Mouse (Mus musculus) stomach, postnatal 0 days (tissue): ENCODE measurements around the gene Foxp1.

ENCODE experiments used
- CTCF ChIP-seq: IDR thresholded peaks from 2 replicates; pipeline ENCODE4 v1.5.1; 2016; ENCODE audit warnings: antibody characterized with exemption, low read depth, mild to moderate bottlenecking, moderate library complexity
- EP300 ChIP-seq: optimal IDR thresholded peaks from 2 replicates; pipeline ENCODE3; 2016; ENCODE audit warnings: antibody characterized with exemption

DNA sequence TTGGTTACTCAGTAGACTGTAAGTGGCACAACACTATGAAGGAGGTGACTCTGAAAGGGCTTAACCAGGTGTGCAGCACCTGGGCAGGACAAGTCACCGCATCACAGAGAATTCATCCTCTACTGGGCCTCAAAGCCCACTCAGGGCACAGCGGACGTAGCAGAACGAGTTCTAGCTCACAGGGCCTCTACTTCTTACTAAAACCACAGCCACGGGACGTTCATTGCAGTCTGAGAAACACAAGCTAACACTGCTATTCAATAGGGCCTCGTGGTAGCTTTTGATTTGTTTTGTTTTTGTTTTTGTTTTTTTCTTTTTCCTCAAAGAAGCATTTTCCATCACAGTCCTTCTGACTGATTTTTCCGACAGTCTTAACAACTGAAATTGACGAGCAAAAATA lies 89.5 kb downstream of the Foxp1 start:
- TF ChIP-seq CTCF, result no peak
- TF ChIP-seq EP300, result no peak
